Mouse (Mus musculus) olfactory bulb, adult 2 months (tissue): ENCODE results near the gene Mtmr3.

Experiments used
- CTCF ChIP-seq: fragments of 200-500 bp; IDR thresholded peaks from 2 replicates; pipeline ENCODE4 v1.5.1; 2012; ENCODE audit warnings: low read depth, mild to moderate bottlenecking, low read length, moderate library complexity; ENCODE audit not compliant: insufficient read depth
- POLR2A ChIP-seq: fragments of 200-500 bp; IDR thresholded peaks from 2 replicates; pipeline ENCODE4 v1.6.1; 2012; ENCODE audit warnings: mild to moderate bottlenecking, low read depth, low read length, moderate library complexity; ENCODE audit not compliant: insufficient read depth

GRCm38 (mm10) chr11:4489207-4489606, 105.5 kb downstream of the Mtmr3 start:
- TF ChIP-seq POLR2A (no peak), CTCF (no peak)
